Mouse (Mus musculus): Measurements from ENCODE around the gene Cdh18. TPM values are rescaled to one million over a fixed set of nuclear protein-coding genes. Genes with fewer than 3 reads are reported as not detected.

Cdh18 gene
- total and polyA plus RNA-seq, 3 experiments = not detected

DNA sequence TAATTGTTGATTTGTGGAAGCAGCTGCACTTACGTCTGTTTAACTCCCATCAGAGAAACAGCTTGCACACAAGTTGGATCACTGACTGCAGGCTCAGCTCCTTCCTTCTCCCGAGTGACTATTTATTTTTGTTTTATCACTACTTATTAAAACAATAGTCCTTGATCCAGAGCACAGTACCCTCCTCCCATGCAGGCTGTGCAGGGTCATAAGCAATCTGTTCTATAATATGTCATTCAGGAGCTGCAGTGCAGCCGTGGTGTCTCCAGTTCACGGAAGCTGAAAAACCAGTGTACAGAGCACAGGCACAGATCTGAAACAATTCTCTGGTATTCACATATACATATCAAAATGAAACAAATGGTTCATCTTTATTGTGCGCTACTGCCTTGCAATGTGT lies 625.8 kb downstream of the Cdh18 start:
- no peak overlapping the region for H3K27ac ChIP-seq (ENCODE audit: control insufficient read depth, low read depth, low read length)
- no peak overlapping the region; a peak in 1 of 4 replicates for H3K4me3 ChIP-seq (ENCODE audit: control insufficient read depth in 1 of 2, insufficient read depth in 1 of 2, low read depth in 2 of 2, low read length in 2 of 2)
- H3K79me2 ChIP-seq (ENCODE audit: control insufficient read depth, insufficient read depth, low read length, poor library complexity) = no peaks in the 10 kb centered on the region
- H3K27me3 ChIP-seq (ENCODE audit: control insufficient read depth in 1 of 2, insufficient read depth in 2 of 2, low read length in 2 of 2) = no peaks in the 10 kb centered on the region
- H3K9ac ChIP-seq (ENCODE audit: control insufficient read depth, low read depth, low read length, poor library complexity, severe bottlenecking) = no peak overlapping the region
- no peaks in the 10 kb centered on the region for H3K9me3 ChIP-seq (replicated peaks; ENCODE audit: insufficient read depth, low read length)
- TF ChIP-seq ZMIZ1 (IDR thresholded peaks at IDR 0.05; ENCODE audit: low read depth, low read length) (no peak), MAZ (IDR thresholded peaks at IDR 0.05; ENCODE audit: low read depth, low read length) (no peak), NRF1 (IDR thresholded peaks at IDR 0.05; ENCODE audit: insufficient read depth, low read depth, low read length, poor library complexity, severe bottlenecking) (no peak), NELFE (IDR thresholded peaks at IDR 0.05; ENCODE audit: low read depth, low read length) (no peak), EP300 (IDR thresholded peaks at IDR 0.05; ENCODE audit: low read depth in 1 of 2, low read length in 2 of 2) (no peak), ZKSCAN1 (IDR thresholded peaks at IDR 0.05; ENCODE audit: low read depth, low read length) (no peak), MYB (IDR thresholded peaks at IDR 0.05; ENCODE audit: low read depth, low read length) (no peak), POLR2A (IDR thresholded peaks at IDR 0.05; ENCODE audit: control insufficient read depth in 1 of 2, insufficient read depth in 1 of 2, low read depth in 1 of 2, low read length in 2 of 2, poor library complexity in 1 of 2) (no peak), KAT2A (conservative IDR thresholded peaks at IDR 0.05; ENCODE audit: low read depth, low read length) (no peak), HCFC1 (IDR thresholded peaks at IDR 0.05; ENCODE audit: low read depth, low read length) (no peak), POLR2AphosphoS2 (IDR thresholded peaks at IDR 0.05; ENCODE audit: low read length) (no peak), SMC3 (IDR thresholded peaks at IDR 0.05; ENCODE audit: low read depth, low read length) (no peak), RCOR1 (IDR thresholded peaks at IDR 0.05; ENCODE audit: low read depth, low read length) (no peak), RAD21 (IDR thresholded peaks at IDR 0.05; ENCODE audit: low read depth, low read length) (no peak), MXI1 (IDR thresholded peaks at IDR 0.05; ENCODE audit: low read depth, low read length) (no peak), MYC (IDR thresholded peaks at IDR 0.05; ENCODE audit: low read depth, low read length) (no peak), ETS1 (IDR thresholded peaks at IDR 0.05; ENCODE audit: low read depth, low read length) (no peak), ZC3H11A (IDR thresholded peaks at IDR 0.05; ENCODE audit: low read depth, low read length) (no peak), MEF2A (IDR thresholded peaks at IDR 0.05; ENCODE audit: extremely low read depth, insufficient replicate concordance, low read depth, low read length, poor library complexity, severe bottlenecking) (no peak)
- no peaks in the 10 kb centered on the region for H3K4me1 ChIP-seq (ENCODE audit: control insufficient read depth in 1 of 2, insufficient read depth in 2 of 2, low read length in 2 of 2)
- no peaks in the 10 kb centered on the region for H3K36me3 ChIP-seq (ENCODE audit: control insufficient read depth in 1 of 2, insufficient read depth in 2 of 2, low read length in 2 of 2)
- DNase-seq (ENCODE audit: low read depth, low spot score) = no peak

- no peak overlapping the region for H3K9ac ChIP-seq (ENCODE audit: control insufficient read depth, low read depth, low read length, poor library complexity, severe bottlenecking)
- no peak for DNase-seq (ENCODE audit: low read depth, low spot score)
- no peaks in the 10 kb centered on the region for H3K9me3 ChIP-seq (replicated peaks; ENCODE audit: insufficient read depth, low read length)
- H3K79me2 ChIP-seq (ENCODE audit: control insufficient read depth, insufficient read depth, low read length, poor library complexity) = no peaks in the 10 kb centered on the region
- H3K4me1 ChIP-seq (ENCODE audit: control insufficient read depth in 1 of 2, insufficient read depth in 2 of 2, low read length in 2 of 2) = no peaks in the 10 kb centered on the region
- no peak for TF ChIP-seq MYC (IDR thresholded peaks at IDR 0.05; ENCODE audit: low read depth, low read length)
- H3K27ac ChIP-seq (ENCODE audit: control insufficient read depth, low read depth, low read length) = no peak overlapping the region
- no peak overlapping the region for H3K4me3 ChIP-seq (ENCODE audit: control insufficient read depth in 1 of 2, insufficient read depth in 1 of 2, low read depth in 2 of 2, low read length in 2 of 2)
- no peaks in the 10 kb centered on the region for H3K27me3 ChIP-seq (ENCODE audit: control insufficient read depth in 1 of 2, insufficient read depth in 2 of 2, low read length in 2 of 2)
- no peaks in the 10 kb centered on the region for H3K36me3 ChIP-seq (ENCODE audit: control insufficient read depth in 1 of 2, insufficient read depth in 2 of 2, low read length in 2 of 2)
These were observed 663.2 kb downstream of the Cdh18 start for GRCm38 (mm10) chr15:23212068-23212467.
